Mouse (Mus musculus) neural tube, embryonic 11.5 days (tissue): ENCODE results near the gene Cpa1. TPM values are rescaled to one million over a fixed set of nuclear protein-coding genes. Genes with fewer than 3 reads are reported as not detected.

Experiments
- ATAC-seq: fragments of 200-750 bp; cut with Nextera tagmentation; 2 replicates; pipeline ENCODE4 v1.8.0; 2017; ENCODE audit warnings: moderate number of reproducible peaks, mild to moderate bottlenecking, moderate TSS enrichment, moderate library complexity; ENCODE audit not compliant: insufficient read depth, low FRiP score, low TSS enrichment
- DNase-seq: peaks from one replicate; pipeline ENCODE4 v3.0.0-alpha.2; 2015; ENCODE audit warnings: low spot score
- H3K27ac ChIP-seq: fragments of 300-500 bp; sonication (generic); 2 replicates; pipeline ENCODE4 v1.5.1; 2014; ENCODE audit warnings: low read depth, mild to moderate bottlenecking, low read length
- H3K27me3 ChIP-seq: fragments of 300-500 bp; sonication (generic); 2 replicates; pipeline ENCODE4 v1.6.1; 2014; ENCODE audit warnings: mild to moderate bottlenecking, low read length, mixed read lengths; ENCODE audit not compliant: control insufficient read depth, insufficient read depth
- H3K36me3 ChIP-seq: fragments of 300-500 bp; sonication (generic); 2 replicates; pipeline ENCODE4 v1.6.1; 2014; ENCODE audit warnings: mild to moderate bottlenecking, low read length, moderate library complexity, mixed read lengths; ENCODE audit not compliant: control insufficient read depth, insufficient read depth
- H3K4me1 ChIP-seq: fragments of 300-500 bp; sonication (generic); 2 replicates; pipeline ENCODE4 v1.6.1; 2014; ENCODE audit warnings: low read length, mixed read lengths; ENCODE audit not compliant: control insufficient read depth, insufficient read depth
- H3K4me2 ChIP-seq: fragments of 300-500 bp; sonication (generic); 2 replicates; pipeline ENCODE4 v1.6.1; 2014; ENCODE audit warnings: low read depth, mild to moderate bottlenecking, moderate library complexity
- H3K4me3 ChIP-seq: fragments of 300-500 bp; sonication (generic); 2 replicates; pipeline ENCODE4 v1.5.1; 2014; ENCODE audit warnings: low read depth, low read length
- H3K9ac ChIP-seq: fragments of 300-500 bp; sonication (generic); 2 replicates; pipeline ENCODE4 v1.6.1; 2014; ENCODE audit warnings: mild to moderate bottlenecking, low read length
- H3K9me3 ChIP-seq: fragments of 300-500 bp; sonication (generic); 2 replicates; pipeline ENCODE4 v1.6.1; 2016; ENCODE audit warnings: low read length; ENCODE audit not compliant: control insufficient read depth
- WGBS: fragments of 180-500 bp; shearing (Covaris S2); extraction: QIAGEN DNeasy Blood & Tissue Kit; methylation state at CpG from one replicate; pipeline ENCODE4 v1.1.7; 2014; 5-methylcytosine and 5-hydroxymethylcytosine counted together
- polyA plus RNA-seq: library from polyadenylated mRNA; unstranded; fragments of >200 nt; fragmentation: Nextera tagmentation; extraction: Ambion mirVana; gene quantifications from 2 replicates; pipeline ENCODE4 v1.2.1, GENCODE M21; 2014

Cpa1 gene
- polyA plus RNA-seq, 1 experiment from 2014 or later, result not detected

- no peaks in the 10 kb centered on the region for H3K36me3 ChIP-seq
- H3K27ac ChIP-seq, result 0 out of 2 replicates have a peak overlapping the region, but pooled peaks have one; percentile 37
- H3K4me3 ChIP-seq, result no peak overlapping the region
- 42% methylated on average over 6 of the region's 6 CpGs for WGBS
- H3K9ac ChIP-seq, result no peak overlapping the region
- ATAC-seq (no peak), DNase-seq (peak; percentile 53)
- H3K4me2 ChIP-seq, result no peak overlapping the region
- H3K4me1 ChIP-seq, result no peaks in the 10 kb centered on the region
- H3K27me3 ChIP-seq, result no peaks in the 10 kb centered on the region
- no peaks in the 10 kb centered on the region for H3K9me3 ChIP-seq
Observed at GRCm38 (mm10) chr6:30628152-30628551, 10.9 kb upstream of the Cpa1 start.

- Histone ChIP-seq H3K9me3 (no peaks in the 10 kb centered on the region), H3K9ac (no peak overlapping the region), H3K4me1 (no peaks in the 10 kb centered on the region), H3K4me2 (no peak overlapping the region), H3K27me3 (no peaks in the 10 kb centered on the region), H3K27ac (no peak overlapping the region), H3K4me3 (no peak overlapping the region), H3K36me3 (no peaks in the 10 kb centered on the region)
- WGBS, result 93% methylated on average over 1 of the region's 1 CpGs
- DNase-seq (no peak), ATAC-seq (no peak)
Observed at GRCm38 (mm10) chr6:30629989-30630388, 9.0 kb upstream of the Cpa1 start.

- Histone ChIP-seq H3K9me3 (no peaks in the 10 kb centered on the region), H3K9ac (no peak overlapping the region), H3K36me3 (no peaks in the 10 kb centered on the region), H3K27me3 (no peaks in the 10 kb centered on the region), H3K27ac (peak overlapping the region; percentile 44; the same call in 1 of the 2 replicates), H3K4me2 (no peak overlapping the region), H3K4me1 (peaks cover 10% of the 10 kb centered on the region; the same call in 1 of the 2 replicates), H3K4me3 (no peak overlapping the region)
- DNase-seq, result no peak
- WGBS, result 43% methylated on average over 8 of the region's 8 CpGs
- no peak for ATAC-seq
Observed at GRCm38 (mm10) chr6:30635361-30635862, 3.6 kb upstream of the Cpa1 start.

GRCm38 (mm10) chr6:30636186-30636842, 2.7 kb upstream of the Cpa1 start:
- Histone ChIP-seq H3K4me3 (no peak overlapping the region), H3K4me1 (peaks cover 10% of the 10 kb centered on the region; the same call in 1 of the 2 replicates), H3K9ac (no peak overlapping the region), H3K27ac (peak overlapping the region; percentile 54), H3K36me3 (no peaks in the 10 kb centered on the region), H3K4me2 (no peak overlapping the region), H3K27me3 (no peaks in the 10 kb centered on the region), H3K9me3 (no peaks in the 10 kb centered on the region)
- no peak for ATAC-seq
- WGBS, result 22% methylated on average over 4 of the region's 4 CpGs
- peak; percentile 45 for DNase-seq

- DNase-seq, result no peak
- Histone ChIP-seq H3K4me1 (no peaks in the 10 kb centered on the region), H3K27ac (no peak overlapping the region), H3K9ac (no peak overlapping the region), H3K9me3 (no peaks in the 10 kb centered on the region), H3K27me3 (no peaks in the 10 kb centered on the region), H3K4me3 (no peak overlapping the region), H3K4me2 (no peak overlapping the region), H3K36me3 (no peaks in the 10 kb centered on the region)
- 80% methylated on average over 12 of the region's 12 CpGs for WGBS
- no peak for ATAC-seq
Observed at GRCm38 (mm10) chr6:30643694-30644460, 4.9 kb downstream of the Cpa1 start.

- 49% methylated on average over 3 of the region's 3 CpGs for WGBS
- no peaks in the 10 kb centered on the region for H3K36me3 ChIP-seq
- no peak overlapping the region for H3K27ac ChIP-seq
- H3K9ac ChIP-seq, result no peak overlapping the region
- no peaks in the 10 kb centered on the region for H3K9me3 ChIP-seq
- no peak overlapping the region for H3K4me3 ChIP-seq
- peaks cover 4% of the 10 kb centered on the region; the same call in 1 of the 2 replicates for H3K4me1 ChIP-seq
- H3K4me2 ChIP-seq, result no peak overlapping the region
- DNase-seq (no peak), ATAC-seq (no peak)
- H3K27me3 ChIP-seq, result no peaks in the 10 kb centered on the region
Observed at GRCm38 (mm10) chr6:30644462-30644861, 5.4 kb downstream of the Cpa1 start.

GRCm38 (mm10) chr6:30645379-30645778, 6.4 kb downstream of the Cpa1 start:
- no peak overlapping the region for H3K4me3 ChIP-seq
- WGBS, result 56% methylated on average over 6 of the region's 6 CpGs
- no peak overlapping the region for H3K4me2 ChIP-seq
- DNase-seq, result no peak
- H3K27me3 ChIP-seq, result no peaks in the 10 kb centered on the region
- H3K9me3 ChIP-seq, result no peaks in the 10 kb centered on the region
- H3K27ac ChIP-seq, result no peak overlapping the region
- no peak for ATAC-seq
- peaks cover 5% of the 10 kb centered on the region; the same call in 1 of the 2 replicates for H3K4me1 ChIP-seq
- no peak overlapping the region for H3K9ac ChIP-seq
- H3K36me3 ChIP-seq, result no peaks in the 10 kb centered on the region

GRCm38 (mm10) chr6:30649651-30650296, 10.8 kb downstream of the Cpa1 start:
- Histone ChIP-seq H3K9ac (no peak overlapping the region), H3K9me3 (no peaks in the 10 kb centered on the region), H3K4me3 (no peak overlapping the region), H3K36me3 (no peaks in the 10 kb centered on the region), H3K27ac (no peak overlapping the region), H3K27me3 (no peaks in the 10 kb centered on the region), H3K4me2 (no peak overlapping the region), H3K4me1 (peaks cover 21% of the 10 kb centered on the region)
- DNase-seq (no peak), ATAC-seq (no peak)
- 71% methylated on average over 11 of the region's 11 CpGs for WGBS
